Mouse (Mus musculus): Measurements from ENCODE around the gene Cul9. TPM values are rescaled to one million over a fixed set of nuclear protein-coding genes. Genes with fewer than 3 reads are reported as not detected.

The Cul9 gene
- polyA plus RNA-seq (2014; fragmentation: Illumina TruSeq; extraction: RNeasy Lipid Tissue Mini Kit (QIAGEN cat#74804); ENCODE audit: low replicate concordance), result not detected

GRCm38 (mm10) chr17:46545813-46546564 is at the start of gene Cul9:
Gene Cul9 (minus strand): TSS chr17:46546388.

GRCm38 (mm10) chr17:46555673-46556583 is 9.7 kb upstream of the Cul9 start, which contains the start of gene Srf:
Gene Srf (minus strand): TSS chr17:46556175.

DNA sequence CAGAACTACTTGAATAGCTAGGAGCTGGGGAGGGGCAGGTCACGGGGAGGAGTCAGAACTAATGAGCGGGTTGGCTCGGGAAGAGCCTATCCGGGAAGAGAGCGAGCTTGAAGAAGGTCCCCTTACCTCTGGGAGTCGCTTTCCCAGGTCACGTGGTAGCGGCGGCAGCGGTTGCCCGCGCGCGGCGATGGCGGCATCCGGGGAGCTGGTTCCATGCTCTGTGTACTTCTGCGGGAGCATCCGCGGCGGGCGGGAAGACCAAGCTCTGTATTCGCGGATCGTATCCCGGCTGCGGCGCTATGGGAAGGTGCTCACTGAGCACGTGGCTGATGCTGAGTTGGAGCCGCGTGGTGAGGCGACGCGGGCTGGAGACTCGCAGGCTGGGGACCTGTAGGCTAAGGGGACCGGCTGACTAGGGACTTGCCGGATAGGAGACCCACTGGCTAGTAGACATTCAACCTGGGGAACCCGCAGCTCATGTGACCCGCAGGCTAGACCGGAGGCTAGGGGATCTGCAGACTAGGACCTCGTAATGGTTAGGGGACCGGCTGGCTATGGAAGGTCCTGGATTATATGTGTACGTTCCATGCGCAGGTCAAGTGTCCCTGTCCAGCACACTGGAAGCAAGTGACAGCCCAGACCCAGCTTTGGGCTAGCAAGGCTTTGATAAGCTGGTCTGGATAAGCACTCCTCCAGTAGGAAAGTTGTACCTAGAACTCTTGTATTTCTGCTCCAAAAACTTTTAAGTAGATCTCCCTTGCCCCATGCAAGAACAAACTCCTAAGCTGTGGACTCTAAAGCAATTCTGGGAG is 49.4 kb downstream of the Cul9 start, which contains the start of gene Dnph1:
TSS of gene Dnph1 (plus strand) at position 89 of the 812 bp plus-strand sequence.

GRCm38 (mm10) chr17:46487431-46487830 is 58.8 kb downstream of the Cul9 start, which contains the start of gene Ttbk1:
Gene Ttbk1 (minus strand): TSS chr17:46487675.

Other genes starting within 250 kb of the Cul9 start
- gene Dlk2, start 249.0 kb downstream of the Cul9 start, polyA plus RNA-seq (2014; fragmentation: Illumina TruSeq; extraction: RNeasy Lipid Tissue Mini Kit (QIAGEN cat#74804); ENCODE audit: low replicate concordance), result not detected
- gene Abcc10, start 218.0 kb downstream of the Cul9 start, polyA plus RNA-seq (2014; fragmentation: Illumina TruSeq; extraction: RNeasy Lipid Tissue Mini Kit (QIAGEN cat#74804); ENCODE audit: low replicate concordance), result 0.67 TPM
- 14.6 TPM for gene Zfp318, start 162.7 kb downstream of the Cul9 start, polyA plus RNA-seq (2014; fragmentation: Illumina TruSeq; extraction: RNeasy Lipid Tissue Mini Kit (QIAGEN cat#74804); ENCODE audit: low replicate concordance)
- not detected for gene Crip3, start 117.5 kb downstream of the Cul9 start, polyA plus RNA-seq (2014; fragmentation: Illumina TruSeq; extraction: RNeasy Lipid Tissue Mini Kit (QIAGEN cat#74804); ENCODE audit: low replicate concordance)
- gene Slc22a7, start 107.9 kb downstream of the Cul9 start, polyA plus RNA-seq (2014; fragmentation: Illumina TruSeq; extraction: RNeasy Lipid Tissue Mini Kit (QIAGEN cat#74804); ENCODE audit: low replicate concordance), result not detected
- not detected for gene Ttbk1, start 58.7 kb downstream of the Cul9 start, polyA plus RNA-seq (2014; fragmentation: Illumina TruSeq; extraction: RNeasy Lipid Tissue Mini Kit (QIAGEN cat#74804); ENCODE audit: low replicate concordance)
- 2.1 TPM for gene Dnph1, start 49.7 kb downstream of the Cul9 start, polyA plus RNA-seq (2014; fragmentation: Illumina TruSeq; extraction: RNeasy Lipid Tissue Mini Kit (QIAGEN cat#74804); ENCODE audit: low replicate concordance)
- gene Srf, start 9.8 kb upstream of the Cul9 start, polyA plus RNA-seq (2014; fragmentation: Illumina TruSeq; extraction: RNeasy Lipid Tissue Mini Kit (QIAGEN cat#74804); ENCODE audit: low replicate concordance), result 0.15 TPM
- gene Ptk7, start 83.1 kb upstream of the Cul9 start, polyA plus RNA-seq (2014; fragmentation: Illumina TruSeq; extraction: RNeasy Lipid Tissue Mini Kit (QIAGEN cat#74804); ENCODE audit: low replicate concordance), result not detected
- 0.33 TPM for gene Klc4, start 99.6 kb upstream of the Cul9 start, polyA plus RNA-seq (2014; fragmentation: Illumina TruSeq; extraction: RNeasy Lipid Tissue Mini Kit (QIAGEN cat#74804); ENCODE audit: low replicate concordance)
- gene Mrpl2, start 99.8 kb upstream of the Cul9 start, polyA plus RNA-seq (2014; fragmentation: Illumina TruSeq; extraction: RNeasy Lipid Tissue Mini Kit (QIAGEN cat#74804); ENCODE audit: low replicate concordance), result not detected
- gene Cul7, start 103.9 kb upstream of the Cul9 start, polyA plus RNA-seq (2014; fragmentation: Illumina TruSeq; extraction: RNeasy Lipid Tissue Mini Kit (QIAGEN cat#74804); ENCODE audit: low replicate concordance), result not detected
- 2.2 TPM for gene Rrp36, start 128.0 kb upstream of the Cul9 start, polyA plus RNA-seq (2014; fragmentation: Illumina TruSeq; extraction: RNeasy Lipid Tissue Mini Kit (QIAGEN cat#74804); ENCODE audit: low replicate concordance)
- gene Mea1, start 132.4 kb upstream of the Cul9 start, polyA plus RNA-seq (2014; fragmentation: Illumina TruSeq; extraction: RNeasy Lipid Tissue Mini Kit (QIAGEN cat#74804); ENCODE audit: low replicate concordance), result 1.9 TPM
- 4.2 TPM for gene Klhdc3, start 134.5 kb upstream of the Cul9 start, polyA plus RNA-seq (2014; fragmentation: Illumina TruSeq; extraction: RNeasy Lipid Tissue Mini Kit (QIAGEN cat#74804); ENCODE audit: low replicate concordance)
- 9.8 TPM for gene Ppp2r5d, start 158.7 kb upstream of the Cul9 start, polyA plus RNA-seq (2014; fragmentation: Illumina TruSeq; extraction: RNeasy Lipid Tissue Mini Kit (QIAGEN cat#74804); ENCODE audit: low replicate concordance)
- not detected for gene Pex6, start 165.1 kb upstream of the Cul9 start, polyA plus RNA-seq (2014; fragmentation: Illumina TruSeq; extraction: RNeasy Lipid Tissue Mini Kit (QIAGEN cat#74804); ENCODE audit: low replicate concordance)
- gene Gnmt, start 182.8 kb upstream of the Cul9 start, polyA plus RNA-seq (2014; fragmentation: Illumina TruSeq; extraction: RNeasy Lipid Tissue Mini Kit (QIAGEN cat#74804); ENCODE audit: low replicate concordance), result not detected
- 1.9 TPM for gene Cnpy3, start 205.8 kb upstream of the Cul9 start, polyA plus RNA-seq (2014; fragmentation: Illumina TruSeq; extraction: RNeasy Lipid Tissue Mini Kit (QIAGEN cat#74804); ENCODE audit: low replicate concordance)
- gene Ptcra, start 217.3 kb upstream of the Cul9 start, polyA plus RNA-seq (2014; fragmentation: Illumina TruSeq; extraction: RNeasy Lipid Tissue Mini Kit (QIAGEN cat#74804); ENCODE audit: low replicate concordance), result not detected
- gene 2310039H08Rik, start 226.2 kb upstream of the Cul9 start, polyA plus RNA-seq (2014; fragmentation: Illumina TruSeq; extraction: RNeasy Lipid Tissue Mini Kit (QIAGEN cat#74804); ENCODE audit: low replicate concordance), result 11.9 TPM
- gene Rpl7l1, start 236.3 kb upstream of the Cul9 start, polyA plus RNA-seq (2014; fragmentation: Illumina TruSeq; extraction: RNeasy Lipid Tissue Mini Kit (QIAGEN cat#74804); ENCODE audit: low replicate concordance), result 16.6 TPM

All from small intestine, adult 10 weeks (tissue).